Mouse (Mus musculus) C2C12 (cell line): ENCODE data around the gene Tnr. TPM values are rescaled to one million over a fixed set of nuclear protein-coding genes. Genes with fewer than 3 reads are reported as not detected.
"Not testable (repeated sequence)": the region's sequence is repeated elsewhere in the genome, so short reads cannot be mapped to it uniquely, and the experiment has no call there.

Experiments
- H3K27me3 ChIP-seq: one replicate; pipeline ENCODE4 v1.6.1; 2011; ENCODE audit not compliant: control insufficient read depth, insufficient read depth, insufficient read length
- H3K36me3 ChIP-seq: one replicate; pipeline ENCODE4 v1.6.1; 2011; ENCODE audit not compliant: control insufficient read depth, insufficient read depth
- H3K4me3 ChIP-seq: one replicate; pipeline ENCODE4 v1.5.1; 2011; ENCODE audit warnings: mild to moderate bottlenecking, control low read depth; ENCODE audit not compliant: poor library complexity, insufficient read depth, severe bottlenecking
- H3K79me2 ChIP-seq: one replicate; pipeline ENCODE4 v1.6.1; 2011; ENCODE audit not compliant: control insufficient read depth, insufficient read depth
- H3K79me3 ChIP-seq: one replicate; pipeline ENCODE4 v1.6.1; 2011; ENCODE audit warnings: low read depth, control low read depth
- H3ac ChIP-seq: one replicate; pipeline ENCODE3; 2011; ENCODE audit warnings: low read depth; ENCODE audit not compliant: control insufficient read depth, insufficient read length
- CEBPB ChIP-seq: IDR thresholded peaks from one replicate; pipeline ENCODE4 v1.6.1; 2011; ENCODE audit warnings: low read depth, mild to moderate bottlenecking, control low read depth, moderate library complexity
- CTCF ChIP-seq: IDR thresholded peaks from one replicate; pipeline ENCODE4 v1.5.1; 2011; ENCODE audit not compliant: control insufficient read depth, insufficient read depth, insufficient read length
- FOSL1 ChIP-seq: IDR thresholded peaks from one replicate; pipeline ENCODE4 v1.8.0; 2011; ENCODE audit warnings: mild to moderate bottlenecking, low read length; ENCODE audit not compliant: poor library complexity, insufficient read depth, severe bottlenecking
- MAX ChIP-seq: IDR thresholded peaks from one replicate; pipeline ENCODE4 v1.6.1; 2011; ENCODE audit warnings: mild to moderate bottlenecking, control low read depth
- MYOD1 ChIP-seq: IDR thresholded peaks from one replicate; pipeline ENCODE4 v1.6.1; 2011; ENCODE audit warnings: low read depth; ENCODE audit not compliant: control insufficient read depth, insufficient read length
- MYOG ChIP-seq: IDR thresholded peaks from one replicate; pipeline ENCODE4 v1.6.1; 2011; ENCODE audit not compliant: control insufficient read depth, insufficient read length; ENCODE audit errors: extremely low read depth
- USF1 ChIP-seq: IDR thresholded peaks from one replicate; pipeline ENCODE4 v1.6.1; 2011; ENCODE audit warnings: low read depth, mild to moderate bottlenecking, control low read depth, moderate library complexity
- polyA plus RNA-seq: library from polyadenylated mRNA; unstranded; fragments of >200 nt; fragmentation: generic; extraction: Trizol; gene quantifications from one replicate; pipeline ENCODE4 v1.2.1, GENCODE M21; 2012; ENCODE audit warnings: missing spikeins

Tnr gene
- polyA plus RNA-seq, 1 experiment = under 0.01 TPM

- H3K79me2 ChIP-seq = no peaks in the 10 kb centered on the region
- no peaks in the 10 kb centered on the region for H3K27me3 ChIP-seq
- no peaks in the 10 kb centered on the region for H3K36me3 ChIP-seq
- H3K4me3 ChIP-seq = no peak overlapping the region
- no peaks in the 10 kb centered on the region for H3K79me3 ChIP-seq
- H3ac ChIP-seq = no peak overlapping the region
- TF ChIP-seq MYOG = no peak
- no peak for TF ChIP-seq CEBPB
- TF ChIP-seq MYOD1 = no peak
- no peak for TF ChIP-seq USF1
- TF ChIP-seq FOSL1 = no peak
These were observed 409.0 kb downstream of the Tnr start for GRCm38 (mm10) chr1:159932598-159932997.

DNA sequence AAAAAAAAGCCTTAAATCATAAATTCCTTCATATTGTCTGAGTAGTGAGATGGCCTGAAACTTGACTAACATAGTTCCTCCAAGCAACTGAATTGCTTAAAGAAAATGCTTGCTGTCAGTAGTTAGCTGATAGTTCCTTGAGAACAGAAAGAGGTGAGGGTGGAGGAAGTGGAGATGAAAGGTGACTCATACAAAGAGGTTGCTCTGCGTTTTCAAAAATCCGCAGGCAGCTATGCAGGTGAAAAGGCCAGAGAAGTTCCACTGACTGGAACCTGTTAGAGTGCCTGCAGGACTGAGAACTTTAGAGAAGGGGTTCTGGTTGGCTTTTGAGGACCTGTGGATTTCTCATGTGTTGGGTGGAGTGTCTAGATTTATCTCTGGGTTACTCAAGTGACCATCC, 414.9 kb downstream of the Tnr start:
- TF ChIP-seq MYOG (no peak), FOSL1 (no peak), CTCF (no peak), MAX (no peak), MYOD1 (no peak), CEBPB (no peak), USF1 (no peak)
- no peaks in the 10 kb centered on the region for H3K36me3 ChIP-seq
- no peaks in the 10 kb centered on the region for H3K27me3 ChIP-seq
- H3K4me3 ChIP-seq = no peak overlapping the region
- no peak overlapping the region for H3ac ChIP-seq
- no peaks in the 10 kb centered on the region for H3K79me3 ChIP-seq
- H3K79me2 ChIP-seq = no peaks in the 10 kb centered on the region

GRCm38 (mm10) chr1:159939335-159939734, 415.8 kb downstream of the Tnr start:
- Histone ChIP-seq H3K4me3 (no peak overlapping the region), H3K79me3 (no peaks in the 10 kb centered on the region), H3K36me3 (no peaks in the 10 kb centered on the region), H3K27me3 (no peaks in the 10 kb centered on the region), H3ac (no peak overlapping the region), H3K79me2 (no peaks in the 10 kb centered on the region)
- no peak for TF ChIP-seq FOSL1
- TF ChIP-seq CEBPB = no peak
- no peak for TF ChIP-seq MAX
- TF ChIP-seq MYOD1 = no peak
- TF ChIP-seq MYOG = no peak
- TF ChIP-seq USF1 = no peak
- TF ChIP-seq CTCF = no peak

- no peak overlapping the region for H3ac ChIP-seq
- no peaks in the 10 kb centered on the region for H3K36me3 ChIP-seq
- no peaks in the 10 kb centered on the region for H3K79me2 ChIP-seq
- no peaks in the 10 kb centered on the region for H3K27me3 ChIP-seq
- no peaks in the 10 kb centered on the region for H3K79me3 ChIP-seq
- H3K4me3 ChIP-seq = no peak overlapping the region
- no peak for TF ChIP-seq FOSL1
- TF ChIP-seq MAX = no peak
- no peak for TF ChIP-seq MYOD1
- TF ChIP-seq CEBPB = no peak
- no peak for TF ChIP-seq MYOG
- TF ChIP-seq CTCF = no peak
- no peak for TF ChIP-seq USF1
These were observed 430.0 kb downstream of the Tnr start for GRCm38 (mm10) chr1:159953526-159953925.

GRCm38 (mm10) chr1:159963351-159963750, 439.8 kb downstream of the Tnr start:
- H3K79me2 ChIP-seq = no peaks in the 10 kb centered on the region
- no peaks in the 10 kb centered on the region for H3K27me3 ChIP-seq
- H3K36me3 ChIP-seq = no peaks in the 10 kb centered on the region
- H3K79me3 ChIP-seq = no peaks in the 10 kb centered on the region
- H3K4me3 ChIP-seq = no peak overlapping the region
- TF ChIP-seq FOSL1 (no peak), CEBPB (no peak), MYOG (no peak)
- no peak overlapping the region for H3ac ChIP-seq

DNA sequence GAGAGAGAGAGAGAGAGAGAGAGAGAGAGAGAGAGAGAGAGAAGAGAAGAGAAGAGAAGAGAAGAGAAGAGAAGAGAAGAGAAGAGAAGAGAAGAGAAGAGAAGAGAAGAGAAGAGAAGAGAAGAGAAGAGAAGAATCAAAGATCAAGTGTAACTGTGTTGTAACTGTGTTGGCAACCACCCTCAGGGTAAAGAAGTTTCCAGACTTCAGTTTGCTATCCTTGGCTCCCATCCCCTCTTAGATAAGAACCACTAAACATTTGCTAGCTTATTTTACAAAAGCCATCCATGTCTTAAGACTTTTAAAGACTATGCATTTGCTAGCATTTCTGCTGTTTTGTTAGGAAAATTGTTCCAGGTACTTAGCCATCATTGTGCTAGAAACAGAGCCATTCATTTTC, 442.7 kb downstream of the Tnr start:
- not testable (repeated sequence) for H3K79me2 ChIP-seq, H3K4me3 ChIP-seq, H3ac ChIP-seq, H3K79me3 ChIP-seq, H3K36me3 ChIP-seq, H3K27me3 ChIP-seq

- no peak overlapping the region for H3ac ChIP-seq
- no peaks in the 10 kb centered on the region for H3K79me2 ChIP-seq
- no peaks in the 10 kb centered on the region for H3K27me3 ChIP-seq
- no peaks in the 10 kb centered on the region for H3K79me3 ChIP-seq
- no peaks in the 10 kb centered on the region for H3K36me3 ChIP-seq
- H3K4me3 ChIP-seq = no peak overlapping the region
- TF ChIP-seq MAX = no peak
- TF ChIP-seq FOSL1 = no peak
- TF ChIP-seq CTCF = no peak
- no peak for TF ChIP-seq CEBPB
- TF ChIP-seq MYOD1 = no peak
- TF ChIP-seq USF1 = no peak
- no peak for TF ChIP-seq MYOG
These were observed 444.8 kb downstream of the Tnr start for GRCm38 (mm10) chr1:159968395-159968794.
